Mouse (Mus musculus) ovary, postnatal 14 days (tissue): Measurements from ENCODE around the gene Ovol1.

Experiments
- DNase-seq: peaks from one replicate; pipeline ENCODE4 v3.0.0; 2022; ENCODE audit warnings: low spot score

The Ovol1 gene

GRCm38 (mm10) chr19:5518721-5519120, 41.7 kb downstream of the Ovol1 start:
- DNase-seq: no peak

GRCm38 (mm10) chr19:5516906-5517505, 43.4 kb downstream of the Ovol1 start:
- DNase-seq: no peak

GRCm38 (mm10) chr19:5515840-5516777, 44.3 kb downstream of the Ovol1 start:
- no peak for DNase-seq

GRCm38 (mm10) chr19:5513005-5513349, 47.5 kb downstream of the Ovol1 start:
- no peak for DNase-seq

- DNase-seq: no peak
These were observed 48.1 kb downstream of the Ovol1 start for GRCm38 (mm10) chr19:5512091-5513004.

- DNase-seq: no peak
These were observed 49.3 kb downstream of the Ovol1 start for GRCm38 (mm10) chr19:5511074-5511632.

GRCm38 (mm10) chr19:5510031-5511026, 50.1 kb downstream of the Ovol1 start, which contains the start of gene Snx32:
Gene Snx32 (minus strand): TSS chr19:5510538.
- DNase-seq: peak; percentile 87

GRCm38 (mm10) chr19:5503687-5504086, 56.8 kb downstream of the Ovol1 start, which contains the start of gene 1700020D05Rik:
Gene 1700020D05Rik (minus strand): TSS chr19:5503787.
- no peak for DNase-seq

- DNase-seq: no peak
These were observed 60.0 kb downstream of the Ovol1 start for GRCm38 (mm10) chr19:5500330-5500875.
